Mouse (Mus musculus): ENCODE data around the gene Ndfip2. TPM values are rescaled to one million over a fixed set of nuclear protein-coding genes. Genes with fewer than 3 reads are reported as not detected.
A peak's percentile ranks its signal among the peaks of the same experiment; 100 is the strongest.

The Ndfip2 gene
- polyA plus RNA-seq, 1 experiment from 2014 or later, result 124 TPM

DNA sequence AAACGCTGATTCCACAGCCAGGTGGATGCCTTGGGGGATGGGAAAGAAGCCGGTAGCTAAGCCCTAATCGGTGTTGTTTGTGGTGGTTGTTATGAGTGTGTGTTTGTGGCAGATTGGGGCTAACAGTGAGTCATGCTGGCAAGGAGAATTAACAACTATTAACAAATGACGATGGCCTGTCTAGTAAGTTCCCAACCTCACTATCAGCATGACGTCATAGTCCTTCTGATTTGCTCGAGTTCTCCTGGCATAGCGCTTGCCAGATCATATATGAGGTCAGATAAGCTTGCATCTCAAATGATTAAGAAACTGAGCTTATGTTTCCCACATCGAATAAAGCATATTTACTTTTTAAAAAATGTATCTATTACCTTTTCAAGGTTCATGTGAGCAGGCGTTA, 20.6 kb upstream of the Ndfip2 start:
- ATAC-seq, result peak; percentile 67
- H3K4me2 ChIP-seq (replicated peaks; ENCODE audit: low read depth), result no peak overlapping the region
- H3K36me3 ChIP-seq (ENCODE audit: control insufficient read depth, insufficient read depth), result no peaks in the 10 kb centered on the region
- no peaks in the 10 kb centered on the region; the same call in 1 of the 2 replicates for H3K4me1 ChIP-seq (replicated peaks; ENCODE audit: control insufficient read depth, insufficient read depth, low read length)
- H3K27ac ChIP-seq (ENCODE audit: low read depth, low read length), result no peak overlapping the region
- TF ChIP-seq CTCF (IDR thresholded peaks at IDR 0.05; ENCODE audit: low read depth), result no peak
- H3K9me3 ChIP-seq (ENCODE audit: control insufficient read depth), result no peaks in the 10 kb centered on the region
- no peak overlapping the region for H3K9ac ChIP-seq (ENCODE audit: low read depth, low read length)
- 53% methylated on average over 9 of the region's 9 CpGs for WGBS
- no peak overlapping the region for H3K4me3 ChIP-seq (ENCODE audit: low read depth, low read length)
- no peaks in the 10 kb centered on the region for H3K27me3 ChIP-seq (replicated peaks; ENCODE audit: control insufficient read depth, insufficient read depth, low read length)

DNA sequence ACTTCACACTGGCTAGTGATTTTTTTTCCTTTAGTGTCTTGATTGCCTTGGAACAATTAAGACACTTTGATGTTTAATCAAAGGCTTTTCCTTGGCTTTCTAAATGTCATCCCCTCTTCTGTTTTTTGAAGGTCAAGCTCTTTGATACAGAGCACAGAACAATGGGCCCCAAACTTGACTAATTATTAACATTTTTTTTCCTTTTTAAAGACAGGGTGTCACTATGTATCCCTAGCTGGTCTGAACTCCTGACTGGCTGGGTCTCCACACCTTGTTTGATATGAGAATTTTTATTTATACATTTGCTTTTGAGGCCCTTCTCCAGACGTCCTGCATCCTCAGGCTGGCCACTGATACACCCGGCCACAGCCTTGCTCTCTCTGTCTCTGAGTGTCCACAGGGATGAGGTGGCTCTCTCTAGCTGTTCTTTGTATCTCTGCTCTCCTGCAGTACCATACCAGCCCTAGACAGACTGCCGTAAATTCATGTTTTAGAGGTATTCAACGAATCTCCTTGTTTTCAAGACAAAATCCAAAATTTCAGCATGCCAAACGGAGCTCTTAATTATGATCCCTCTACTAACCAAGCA, 19.8 kb upstream of the Ndfip2 start:
- H3K27ac ChIP-seq (ENCODE audit: low read depth, low read length), result no peak overlapping the region
- no peaks in the 10 kb centered on the region for H3K36me3 ChIP-seq (ENCODE audit: control insufficient read depth, insufficient read depth)
- no peaks in the 10 kb centered on the region for H3K27me3 ChIP-seq (replicated peaks; ENCODE audit: control insufficient read depth, insufficient read depth, low read length)
- H3K4me2 ChIP-seq (replicated peaks; ENCODE audit: low read depth), result 0 out of 2 replicates have a peak overlapping the region, but pooled peaks have one; percentile 17
- H3K9ac ChIP-seq (ENCODE audit: low read depth, low read length), result no peak overlapping the region
- ATAC-seq, result 0 out of 2 replicates have a peak, but pooled peaks have one; percentile 41
- no peak for TF ChIP-seq CTCF (IDR thresholded peaks at IDR 0.05; ENCODE audit: low read depth)
- no peak overlapping the region for H3K4me3 ChIP-seq (ENCODE audit: low read depth, low read length)
- no peaks in the 10 kb centered on the region for H3K9me3 ChIP-seq (ENCODE audit: control insufficient read depth)
- 51% methylated on average over 5 of the region's 5 CpGs for WGBS
- H3K4me1 ChIP-seq (replicated peaks; ENCODE audit: control insufficient read depth, insufficient read depth, low read length), result no peaks in the 10 kb centered on the region; the same call in 1 of the 2 replicates

DNA sequence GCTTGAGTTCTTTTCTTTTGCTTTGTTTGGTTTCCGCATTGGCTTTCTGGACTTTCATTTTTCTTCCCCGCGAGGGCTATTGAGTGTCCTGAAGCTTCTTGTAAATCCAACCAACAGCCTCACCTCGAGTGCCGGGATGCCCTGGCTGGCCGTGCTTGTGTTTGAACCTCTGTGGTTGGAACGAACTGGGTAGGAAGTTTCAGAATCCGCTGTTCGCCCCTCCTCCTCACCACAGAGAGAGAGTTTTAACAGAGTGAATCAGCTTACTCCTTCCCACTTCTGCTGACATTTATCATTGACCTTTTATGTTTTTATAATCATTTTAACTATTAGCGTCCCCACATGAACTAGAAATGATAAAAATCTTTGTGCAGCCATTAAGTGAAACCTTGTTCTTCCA, 18.3 kb upstream of the Ndfip2 start:
- Histone ChIP-seq H3K27me3 (replicated peaks; ENCODE audit: control insufficient read depth, insufficient read depth, low read length) (no peaks in the 10 kb centered on the region), H3K9me3 (ENCODE audit: control insufficient read depth) (no peaks in the 10 kb centered on the region), H3K9ac (ENCODE audit: low read depth, low read length) (no peak overlapping the region), H3K4me3 (ENCODE audit: low read depth, low read length) (no peak overlapping the region), H3K36me3 (ENCODE audit: control insufficient read depth, insufficient read depth) (no peaks in the 10 kb centered on the region), H3K27ac (ENCODE audit: low read depth, low read length) (no peak overlapping the region), H3K4me1 (replicated peaks; ENCODE audit: control insufficient read depth, insufficient read depth, low read length) (no peaks in the 10 kb centered on the region; the same call in none of the 2 replicates), H3K4me2 (replicated peaks; ENCODE audit: low read depth) (no peak overlapping the region)
- no peak for ATAC-seq
- TF ChIP-seq CTCF (IDR thresholded peaks at IDR 0.05; ENCODE audit: low read depth), result no peak
- WGBS, result 73% methylated on average over 10 of the region's 10 CpGs

DNA sequence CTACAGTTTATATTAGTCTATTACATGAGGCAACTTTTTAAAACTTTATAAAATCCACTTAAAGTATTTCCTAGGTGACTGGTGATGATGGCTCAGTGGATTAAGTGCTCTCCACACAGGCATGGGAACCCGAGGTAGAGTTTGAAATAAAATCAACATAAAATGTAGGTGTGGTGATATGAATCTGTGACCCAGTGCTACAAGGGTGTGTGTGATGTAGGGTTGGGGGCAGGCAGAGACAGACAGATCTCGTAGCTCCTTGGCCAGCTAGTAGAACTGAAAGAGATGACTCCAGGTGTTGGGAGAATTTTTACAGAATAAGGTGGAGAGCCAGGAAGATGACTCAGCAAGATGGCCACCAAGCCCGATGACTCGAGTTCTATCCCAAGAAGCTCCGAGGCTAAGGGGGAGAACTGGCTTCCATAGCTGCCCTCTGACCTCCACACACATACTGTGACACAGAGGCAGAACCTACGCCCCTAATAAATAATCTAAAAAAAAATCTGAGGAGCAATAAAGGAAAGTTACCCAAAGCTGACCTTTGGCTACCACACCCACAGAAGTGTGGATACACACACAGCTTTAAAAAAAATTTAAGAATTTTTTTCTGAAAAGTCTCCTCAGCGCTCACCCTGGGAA, 14.4 kb upstream of the Ndfip2 start:
- Histone ChIP-seq H3K4me2 (replicated peaks; ENCODE audit: low read depth) (peak overlapping the region; percentile 43), H3K4me1 (replicated peaks; ENCODE audit: control insufficient read depth, insufficient read depth, low read length) (no peaks in the 10 kb centered on the region; the same call in none of the 2 replicates), H3K27ac (ENCODE audit: low read depth, low read length) (no peak overlapping the region), H3K36me3 (ENCODE audit: control insufficient read depth, insufficient read depth) (no peaks in the 10 kb centered on the region), H3K4me3 (ENCODE audit: low read depth, low read length) (peak overlapping the region; percentile 12; the same call in 1 of the 2 replicates), H3K9me3 (ENCODE audit: control insufficient read depth) (no peaks in the 10 kb centered on the region), H3K27me3 (replicated peaks; ENCODE audit: control insufficient read depth, insufficient read depth, low read length) (no peaks in the 10 kb centered on the region), H3K9ac (ENCODE audit: low read depth, low read length) (no peak overlapping the region)
- no peak for TF ChIP-seq CTCF (IDR thresholded peaks at IDR 0.05; ENCODE audit: low read depth)
- ATAC-seq, result peak; percentile 81
- WGBS, result 41% methylated on average over 7 of the region's 7 CpGs

DNA sequence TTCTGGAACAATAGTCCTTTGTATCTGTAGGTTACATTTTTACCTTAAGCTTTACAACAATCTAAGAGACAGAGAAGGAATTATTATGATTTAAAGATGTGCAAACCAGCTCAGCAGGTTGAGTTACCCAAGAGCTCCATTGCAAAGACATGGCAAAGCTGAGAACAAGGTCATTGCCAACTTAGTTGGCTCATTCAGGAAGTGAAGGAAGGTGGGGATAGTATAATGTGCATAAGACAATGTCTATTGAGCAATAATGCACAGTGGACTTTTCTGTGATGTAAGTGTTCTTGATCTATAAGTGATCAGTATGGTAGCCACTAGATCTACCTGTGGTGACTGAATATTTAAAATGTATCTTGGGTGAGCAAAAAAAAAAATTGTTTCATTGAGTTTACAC, 7.3 kb upstream of the Ndfip2 start:
- Histone ChIP-seq H3K4me3 (ENCODE audit: low read depth, low read length) (no peak overlapping the region), H3K27me3 (replicated peaks; ENCODE audit: control insufficient read depth, insufficient read depth, low read length) (no peaks in the 10 kb centered on the region), H3K27ac (ENCODE audit: low read depth, low read length) (peak overlapping the region; percentile 41; the same call in 1 of the 2 replicates), H3K9ac (ENCODE audit: low read depth, low read length) (no peak overlapping the region), H3K4me2 (replicated peaks; ENCODE audit: low read depth) (0 out of 2 replicates have a peak overlapping the region, but pooled peaks have one; percentile 17), H3K36me3 (ENCODE audit: control insufficient read depth, insufficient read depth) (no peaks in the 10 kb centered on the region), H3K4me1 (replicated peaks; ENCODE audit: control insufficient read depth, insufficient read depth, low read length) (no peaks in the 10 kb centered on the region), H3K9me3 (ENCODE audit: control insufficient read depth) (no peaks in the 10 kb centered on the region)
- peak; percentile 91 for ATAC-seq
- no peak for TF ChIP-seq CTCF (IDR thresholded peaks at IDR 0.05; ENCODE audit: low read depth)

DNA sequence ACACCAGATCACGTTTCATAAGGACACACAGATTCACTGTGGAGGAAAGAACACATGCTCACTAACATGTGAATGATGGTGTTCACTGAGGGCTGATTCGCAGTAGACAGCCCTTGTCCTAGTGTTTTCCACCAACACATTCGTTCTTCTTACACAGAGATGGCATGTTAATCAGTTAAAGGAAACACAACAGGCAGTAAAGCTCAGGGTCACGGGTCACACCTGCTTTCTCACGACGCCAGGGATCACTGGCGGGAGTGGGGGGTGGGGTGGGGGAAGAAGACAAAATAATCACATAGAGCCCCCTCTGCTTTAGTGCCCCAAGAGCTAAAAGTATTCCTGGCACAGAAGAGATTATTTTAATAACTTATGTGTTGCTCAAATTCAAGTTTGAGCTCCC, 5.1 kb upstream of the Ndfip2 start:
- no peak for ATAC-seq
- Histone ChIP-seq H3K27ac (ENCODE audit: low read depth, low read length) (peak overlapping the region; percentile 42), H3K4me1 (replicated peaks; ENCODE audit: control insufficient read depth, insufficient read depth, low read length) (no peaks in the 10 kb centered on the region), H3K4me3 (ENCODE audit: low read depth, low read length) (no peak overlapping the region), H3K36me3 (ENCODE audit: control insufficient read depth, insufficient read depth) (no peaks in the 10 kb centered on the region), H3K9ac (ENCODE audit: low read depth, low read length) (no peak overlapping the region), H3K27me3 (replicated peaks; ENCODE audit: control insufficient read depth, insufficient read depth, low read length) (no peaks in the 10 kb centered on the region), H3K9me3 (ENCODE audit: control insufficient read depth) (no peaks in the 10 kb centered on the region), H3K4me2 (replicated peaks; ENCODE audit: low read depth) (peak overlapping the region; percentile 44)
- TF ChIP-seq CTCF (IDR thresholded peaks at IDR 0.05; ENCODE audit: low read depth), result no peak
- WGBS, result 12% methylated on average over 7 of the region's 7 CpGs
